Mouse (Mus musculus) stomach, embryonic 16.5 days (tissue): ENCODE results near the gene Hspb9. TPM values are rescaled to one million over a fixed set of nuclear protein-coding genes. Genes with fewer than 3 reads are reported as not detected.

Experiments used
- ATAC-seq: fragments of 200-750 bp; cut with Nextera tagmentation; 2 replicates; pipeline ENCODE4 v1.8.0; 2017; ENCODE audit warnings: moderate number of reproducible peaks, moderate TSS enrichment; ENCODE audit not compliant: insufficient read depth, low FRiP score
- H3K27ac ChIP-seq: fragments of 300-500 bp; sonication (generic); 2 replicates; pipeline ENCODE4 v1.5.1; 2014; ENCODE audit warnings: low read length
- H3K27me3 ChIP-seq: fragments of 300-500 bp; sonication (generic); 2 replicates; pipeline ENCODE4 v1.6.1; 2014; ENCODE audit warnings: low read length, control low read depth, mixed read lengths; ENCODE audit not compliant: control insufficient read depth, insufficient read depth
- H3K36me3 ChIP-seq: fragments of 300-500 bp; sonication (generic); 2 replicates; pipeline ENCODE4 v1.6.1; 2014; ENCODE audit warnings: low read length; ENCODE audit not compliant: control insufficient read depth, insufficient read depth
- H3K4me1 ChIP-seq: fragments of 300-500 bp; sonication (generic); 2 replicates; pipeline ENCODE4 v1.6.1; 2014; ENCODE audit warnings: low read length, control low read depth, mixed read lengths; ENCODE audit not compliant: control insufficient read depth, insufficient read depth
- H3K4me2 ChIP-seq: fragments of 300-500 bp; sonication (generic); 2 replicates; pipeline ENCODE4 v1.6.1; 2014; ENCODE audit warnings: low read depth, low read length, mixed read lengths
- H3K4me3 ChIP-seq: fragments of 300-500 bp; sonication (generic); replicated peaks from 2 replicates; pipeline ENCODE4 v1.5.1; 2014; ENCODE audit warnings: mild to moderate bottlenecking, low read length
- H3K9ac ChIP-seq: fragments of 300-500 bp; sonication (generic); 2 replicates; pipeline ENCODE4 v1.6.1; 2014; ENCODE audit warnings: low read length
- H3K9me3 ChIP-seq: fragments of 300-500 bp; sonication (generic); replicated peaks from 2 replicates; pipeline ENCODE4 v1.6.1; 2016; ENCODE audit warnings: low read length, control low read depth; ENCODE audit not compliant: control insufficient read depth
- WGBS: fragments of 180-500 bp; shearing (Covaris S2); extraction: QIAGEN DNeasy Blood & Tissue Kit; methylation state at CpG from one replicate; pipeline ENCODE4 v1.1.7; 2014; 5-methylcytosine and 5-hydroxymethylcytosine counted together
- polyA plus RNA-seq: library from polyadenylated mRNA; unstranded; fragments of >200 nt; fragmentation: Nextera tagmentation; extraction: Ambion mirVana; gene quantifications from 2 replicates; pipeline ENCODE4 v1.2.1, GENCODE M21; 2015

The Hspb9 gene
- polyA plus RNA-seq, 1 experiment from 2014 or later = 0.36 TPM

DNA sequence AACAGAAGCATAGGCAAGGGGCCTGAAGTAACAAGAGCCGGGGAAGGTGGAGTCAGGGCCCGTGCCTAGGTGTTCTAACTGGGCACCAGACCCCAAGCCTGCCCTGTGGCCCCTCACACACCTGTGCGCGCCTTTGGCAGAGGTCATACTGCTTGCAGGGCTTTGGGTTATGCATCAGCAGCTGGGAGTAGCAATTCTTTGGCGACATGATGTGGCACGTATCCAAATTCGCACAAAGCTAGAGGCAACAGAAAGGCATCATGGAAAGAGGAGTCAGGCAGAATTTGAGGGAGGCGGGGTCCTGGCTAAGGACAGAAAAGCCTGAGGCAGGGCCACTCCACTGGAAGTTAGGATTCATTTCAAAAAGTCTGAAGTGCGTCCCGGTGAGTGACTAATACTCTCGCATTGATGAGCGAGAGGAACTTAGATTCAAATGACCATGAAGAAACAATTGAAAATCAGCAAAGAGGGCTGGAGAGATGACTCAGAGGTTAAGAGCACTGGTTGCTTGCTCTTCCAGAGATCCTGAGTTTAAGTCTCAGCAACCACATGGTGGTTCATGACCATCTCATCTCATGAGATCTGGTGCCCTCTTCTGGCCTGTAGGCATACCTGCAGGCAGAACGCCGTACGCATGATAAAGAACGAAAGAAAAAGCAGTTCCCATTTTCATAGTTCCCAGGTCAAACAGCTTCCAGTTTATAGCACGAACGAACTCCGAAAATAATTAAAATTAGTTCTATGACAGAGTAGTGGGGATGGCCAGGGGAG is 11.4 kb upstream of the Hspb9 start:
- WGBS = 36% methylated on average over 19 of the region's 19 CpGs
- no peaks in the 10 kb centered on the region for H3K9me3 ChIP-seq
- H3K4me1 ChIP-seq = peaks cover 6% of the 10 kb centered on the region; the same call in 1 of the 2 replicates
- no peaks in the 10 kb centered on the region for H3K27me3 ChIP-seq
- peak; percentile 35; the same call in 1 of the 2 replicates for ATAC-seq
- H3K4me3 ChIP-seq = peak overlapping the region; percentile 35
- peak overlapping the region; percentile 52 for H3K4me2 ChIP-seq
- 0 out of 2 replicates have a peak overlapping the region, but pooled peaks have one; percentile 51 for H3K9ac ChIP-seq
- peaks cover 4% of the 10 kb centered on the region; the same call in 1 of the 2 replicates for H3K36me3 ChIP-seq
- H3K27ac ChIP-seq = no peak overlapping the region

DNA sequence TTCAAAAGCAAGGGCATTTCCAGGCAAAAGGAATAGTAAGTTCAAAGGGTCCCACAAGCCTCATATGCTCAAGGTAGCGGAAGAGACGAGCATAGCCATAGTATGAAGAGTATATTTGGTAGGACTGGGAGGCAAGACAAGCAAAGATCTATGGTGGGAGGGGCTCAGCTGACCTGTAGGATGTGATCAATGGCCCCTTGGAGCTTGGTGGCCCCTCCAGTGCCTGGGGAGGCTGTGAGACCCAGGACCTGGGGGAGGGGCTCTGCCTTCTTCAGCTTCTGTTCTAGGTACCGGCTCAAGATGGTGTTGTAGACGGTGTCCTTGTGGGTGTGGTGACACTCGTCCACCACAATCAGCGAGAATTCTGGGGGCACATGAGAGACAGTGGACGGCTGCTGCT is 10.7 kb upstream of the Hspb9 start:
- peaks cover 4% of the 10 kb centered on the region; the same call in 1 of the 2 replicates for H3K36me3 ChIP-seq
- peak overlapping the region; percentile 52 for H3K4me2 ChIP-seq
- no peak; the same call in 1 of the 2 replicates for ATAC-seq
- no peaks in the 10 kb centered on the region for H3K9me3 ChIP-seq
- 0 out of 2 replicates have a peak overlapping the region, but pooled peaks have one; percentile 51 for H3K9ac ChIP-seq
- no peaks in the 10 kb centered on the region for H3K27me3 ChIP-seq
- H3K4me1 ChIP-seq = peaks cover 6% of the 10 kb centered on the region; the same call in 1 of the 2 replicates
- H3K4me3 ChIP-seq = peak overlapping the region; percentile 35
- no peak overlapping the region for H3K27ac ChIP-seq
- WGBS = 50% methylated on average over 7 of the region's 7 CpGs

DNA sequence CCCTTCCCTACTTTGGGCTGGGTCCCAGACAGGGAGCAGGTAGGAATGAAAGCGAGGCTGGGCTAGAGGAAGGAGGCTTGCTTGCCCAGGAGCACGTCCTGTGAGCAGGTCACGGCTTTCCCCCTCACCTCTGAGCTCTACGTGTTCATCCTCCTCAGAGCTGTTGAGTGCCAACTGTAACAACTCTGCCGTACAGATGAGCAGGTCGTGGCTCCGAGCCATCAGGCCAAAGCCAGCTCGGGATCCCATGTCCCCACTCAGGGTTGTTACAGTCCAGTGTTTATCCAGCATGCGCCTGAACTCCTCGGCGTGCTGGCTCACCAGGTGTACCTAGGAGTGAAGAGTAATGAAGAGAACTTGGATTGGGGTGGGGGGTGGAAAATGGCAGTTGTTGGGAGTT is 10.3 kb upstream of the Hspb9 start:
- H3K4me2 ChIP-seq = no peak overlapping the region
- no peaks in the 10 kb centered on the region for H3K27me3 ChIP-seq
- no peak for ATAC-seq
- peaks cover 6% of the 10 kb centered on the region; the same call in 1 of the 2 replicates for H3K4me1 ChIP-seq
- 64% methylated on average over 11 of the region's 11 CpGs for WGBS
- H3K9me3 ChIP-seq = no peaks in the 10 kb centered on the region
- H3K27ac ChIP-seq = no peak overlapping the region
- peaks cover 6% of the 10 kb centered on the region; the same call in 1 of the 2 replicates for H3K36me3 ChIP-seq
- H3K4me3 ChIP-seq = no peak overlapping the region
- no peak overlapping the region for H3K9ac ChIP-seq

DNA sequence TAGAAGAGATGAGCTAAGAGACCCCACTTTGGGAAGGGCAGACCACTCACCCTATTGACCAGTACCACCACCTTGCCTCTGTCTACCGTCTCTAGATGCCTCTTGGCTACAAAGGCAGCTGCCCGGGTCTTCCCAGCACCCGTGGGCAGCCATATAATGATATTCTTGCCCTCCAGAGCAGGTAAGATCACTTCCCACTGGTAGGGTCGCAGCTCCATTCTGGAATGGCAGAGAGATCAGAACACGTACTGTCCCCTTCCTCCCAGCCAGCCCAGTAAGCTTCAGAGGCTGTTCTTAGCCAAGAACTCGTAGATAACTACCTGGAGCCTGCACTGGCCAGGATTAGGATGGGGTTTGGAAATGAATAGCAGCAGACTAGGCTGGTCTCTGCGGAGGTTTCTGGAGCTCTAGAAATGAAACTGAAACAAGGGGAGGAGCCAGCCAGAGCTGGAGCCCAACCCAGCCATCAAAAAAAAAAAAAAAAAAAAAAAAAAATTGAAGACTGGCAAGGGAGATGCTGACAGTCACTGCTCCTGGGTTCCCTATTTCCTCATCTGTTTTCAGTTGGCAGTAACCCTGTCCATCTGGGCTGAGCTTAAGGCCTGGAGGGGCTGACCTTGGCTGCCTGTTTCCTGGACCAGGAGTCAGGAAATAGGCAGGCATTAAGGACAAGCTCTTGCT is 9.7 kb upstream of the Hspb9 start, which contains the start of gene Dhx58:
Gene Dhx58, minus strand, starts transcription at position 421 of the 681 bp plus-strand sequence.
- Histone ChIP-seq H3K4me3 (no peak within 1 kb of the TSS; the same call in 1 of the 2 replicates), H3K4me2 (peak within 1 kb of the TSS; percentile 8; the same call in 1 of the 2 replicates), H3K9me3 (no peaks in the 10 kb centered on the region), H3K4me1 (peaks cover 6% of the 10 kb centered on the region; the same call in 1 of the 2 replicates), H3K36me3 (peaks cover 12% of the 10 kb centered on the region; the same call in 1 of the 2 replicates), H3K27me3 (no peaks in the 10 kb centered on the region), H3K27ac (no peak within 1 kb of the TSS), H3K9ac (0 out of 2 replicates have a peak within 1 kb of the TSS, but pooled peaks have one; percentile 13)
- ATAC-seq = 0 out of 2 replicates have a peak, but pooled peaks have one; percentile 11
- 67% methylated on average over 7 of the region's 7 CpGs for WGBS

GRCm38 (mm10) chr11:100705095-100705747 is 8.4 kb upstream of the Hspb9 start:
- H3K36me3 ChIP-seq = peaks cover 24% of the 10 kb centered on the region
- WGBS = 90% methylated on average over 23 of the region's 23 CpGs
- no peak for ATAC-seq
- no peak overlapping the region for H3K4me2 ChIP-seq
- no peaks in the 10 kb centered on the region for H3K27me3 ChIP-seq
- H3K27ac ChIP-seq = no peak overlapping the region
- H3K9me3 ChIP-seq = no peaks in the 10 kb centered on the region
- no peak overlapping the region for H3K4me3 ChIP-seq
- peaks cover 6% of the 10 kb centered on the region; the same call in 1 of the 2 replicates for H3K4me1 ChIP-seq
- H3K9ac ChIP-seq = no peak overlapping the region

- H3K27me3 ChIP-seq = no peaks in the 10 kb centered on the region
- H3K36me3 ChIP-seq = peaks cover 26% of the 10 kb centered on the region
- peaks cover 27% of the 10 kb centered on the region for H3K4me1 ChIP-seq
- 95% methylated on average over 9 of the region's 9 CpGs for WGBS
- H3K9ac ChIP-seq = no peak overlapping the region
- H3K4me2 ChIP-seq = no peak overlapping the region
- no peak for ATAC-seq
- no peak overlapping the region for H3K27ac ChIP-seq
- no peaks in the 10 kb centered on the region for H3K9me3 ChIP-seq
- H3K4me3 ChIP-seq = no peak overlapping the region
Measured at GRCm38 (mm10) chr11:100709201-100709810, 4.3 kb upstream of the Hspb9 start.

GRCm38 (mm10) chr11:100710528-100710927 is 3.1 kb upstream of the Hspb9 start:
- WGBS = 88% methylated on average over 15 of the region's 15 CpGs
- no peak overlapping the region for H3K9ac ChIP-seq
- H3K27me3 ChIP-seq = no peaks in the 10 kb centered on the region
- H3K27ac ChIP-seq = no peak overlapping the region
- no peak for ATAC-seq
- H3K4me1 ChIP-seq = peaks cover 30% of the 10 kb centered on the region
- H3K9me3 ChIP-seq = no peaks in the 10 kb centered on the region
- H3K4me3 ChIP-seq = no peak overlapping the region
- H3K4me2 ChIP-seq = 0 out of 2 replicates have a peak overlapping the region, but pooled peaks have one; percentile 83
- H3K36me3 ChIP-seq = peaks cover 26% of the 10 kb centered on the region

DNA sequence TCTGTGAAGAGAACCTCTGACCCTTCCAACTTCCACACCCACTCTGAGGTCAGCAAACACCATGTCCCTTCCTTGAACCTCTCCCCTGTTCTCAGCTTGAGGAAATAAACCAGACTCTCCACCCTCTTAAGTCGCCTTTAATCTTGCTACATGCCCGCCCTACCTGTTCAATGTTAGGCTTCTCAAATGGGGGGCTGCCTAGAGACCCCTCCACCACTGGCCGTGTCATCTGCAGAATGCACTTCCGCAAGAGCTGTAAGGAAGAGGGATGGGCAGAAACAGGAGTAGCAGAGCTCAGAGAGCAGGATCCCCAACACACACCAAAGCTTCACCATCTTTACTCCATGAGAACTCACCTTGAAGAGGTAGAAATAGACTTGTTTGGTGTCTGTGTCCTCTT is 2.7 kb upstream of the Hspb9 start:
- no peaks in the 10 kb centered on the region for H3K27me3 ChIP-seq
- H3K4me1 ChIP-seq = peaks cover 30% of the 10 kb centered on the region
- H3K4me2 ChIP-seq = peak overlapping the region; percentile 83
- WGBS = 72% methylated on average over 4 of the region's 4 CpGs
- H3K9me3 ChIP-seq = no peaks in the 10 kb centered on the region
- H3K36me3 ChIP-seq = peaks cover 23% of the 10 kb centered on the region
- peak overlapping the region; percentile 99; the same call in 1 of the 2 replicates for H3K9ac ChIP-seq
- no peak overlapping the region; the same call in 1 of the 2 replicates for H3K27ac ChIP-seq
- H3K4me3 ChIP-seq = no peak overlapping the region; the same call in 1 of the 2 replicates
- no peak for ATAC-seq
